Mouse (Mus musculus) 3T3-L1 (cell line): ENCODE data around the gene Vps53.
A peak's percentile ranks its signal among the peaks of the same experiment; 100 is the strongest.
"Not testable (repeated sequence)": the region's sequence is repeated elsewhere in the genome, so short reads cannot be mapped to it uniquely, and the experiment has no call there.

Source experiments
- DNase-seq: peaks from one replicate; pipeline ENCODE4 v3.0.0-alpha.2; 2015; ENCODE audit warnings: low read depth, low spot score

Vps53 gene

GRCm38 (mm10) chr11:76019879-76020278 is 159.6 kb downstream of the Vps53 start:
- DNase-seq, result no peak

DNA sequence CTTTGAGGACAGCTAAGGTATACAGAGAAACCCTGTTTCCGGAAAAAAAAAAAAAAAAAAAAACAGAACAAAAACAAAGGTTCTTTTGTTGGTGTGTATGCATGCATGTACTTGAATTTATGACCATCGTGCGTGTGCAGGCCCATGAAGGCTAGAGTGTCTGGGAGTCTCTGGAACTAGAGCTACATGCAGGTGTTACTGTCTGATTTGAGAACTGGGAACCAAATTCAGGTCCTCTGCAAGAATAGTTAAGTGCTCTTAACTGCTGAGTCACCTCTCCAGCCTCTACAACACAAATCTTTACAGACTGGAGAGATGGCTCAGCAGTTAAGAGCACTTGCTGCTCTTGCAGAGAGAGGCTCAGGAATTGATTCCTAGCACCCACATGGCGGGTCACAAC is 163.6 kb downstream of the Vps53 start:
- DNase-seq, result no peak

- no peak for DNase-seq
These were observed 164.2 kb downstream of the Vps53 start for GRCm38 (mm10) chr11:76015251-76015650.

GRCm38 (mm10) chr11:76010838-76011624 is 168.4 kb downstream of the Vps53 start:
- no peak for DNase-seq

DNA sequence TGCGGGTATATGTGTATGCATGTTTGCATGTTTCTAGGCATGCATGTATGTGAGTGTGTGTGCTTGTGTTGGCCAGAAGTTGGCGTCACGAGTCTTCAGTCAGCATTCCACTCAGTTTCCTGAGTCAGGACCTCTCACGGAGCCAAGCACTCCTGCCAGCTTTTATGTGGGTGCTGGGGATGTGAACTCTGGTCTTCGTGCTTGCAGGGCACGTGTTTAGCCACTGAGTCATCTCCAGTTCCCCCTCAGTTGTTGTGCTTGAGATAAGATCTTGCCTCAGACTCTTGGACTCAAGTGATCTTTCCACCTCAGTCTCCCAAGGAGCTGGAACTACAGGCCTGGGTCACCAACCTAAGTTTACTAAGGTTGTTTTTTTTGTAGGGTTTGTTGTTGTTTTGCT is 170.3 kb downstream of the Vps53 start:
- DNase-seq, result peak; percentile 44

- peak; percentile 23 for DNase-seq
These were observed 171.3 kb downstream of the Vps53 start for GRCm38 (mm10) chr11:76008162-76008561.

DNA sequence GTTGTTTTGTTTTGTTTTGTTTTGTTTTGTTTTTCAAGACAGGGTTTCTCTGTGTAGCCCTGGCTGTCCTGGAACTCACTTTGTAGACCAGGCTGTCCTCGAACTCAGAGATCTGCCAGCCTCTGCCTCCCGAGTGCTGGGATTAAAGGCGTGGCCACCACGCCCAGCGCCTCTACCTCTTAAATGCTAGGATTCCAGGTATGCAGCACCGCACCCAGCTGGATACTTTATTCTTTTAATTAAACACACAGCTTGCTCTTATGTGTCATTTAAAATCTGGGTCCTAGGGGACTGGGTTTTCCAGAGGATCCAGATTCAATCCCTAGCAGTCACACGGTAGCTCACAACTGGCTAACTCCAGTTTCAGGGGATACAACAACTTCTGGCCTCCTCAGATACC is 175.2 kb downstream of the Vps53 start:
- DNase-seq, result not testable (repeated sequence)

- DNase-seq, result peak; percentile 27
These were observed 178.1 kb downstream of the Vps53 start for GRCm38 (mm10) chr11:76001237-76001878.

GRCm38 (mm10) chr11:76000701-76001100 is 178.7 kb downstream of the Vps53 start:
- DNase-seq, result no peak

- no peak for DNase-seq
These were observed 179.8 kb downstream of the Vps53 start, which contains the start of gene 1700016K19Rik for GRCm38 (mm10) chr11:75999440-76000155. TSS of gene 1700016K19Rik (plus strand) at chr11:75999912.
